Mouse (Mus musculus) liver, embryonic 16.5 days (tissue): ENCODE measurements around the gene Idh3g. TPM values are rescaled to one million over a fixed set of nuclear protein-coding genes. Genes with fewer than 3 reads are reported as not detected.
A peak's percentile ranks its signal among the peaks of the same experiment; 100 is the strongest.

ENCODE experiments used
- ATAC-seq: fragments of 200-750 bp; cut with Nextera tagmentation; 2 replicates; pipeline ENCODE4 v1.8.0; 2017; ENCODE audit warnings: low read depth, mild to moderate bottlenecking, moderate number of reproducible peaks, moderate library complexity
- H3K27ac ChIP-seq: fragments of 300-500 bp; sonication (generic); 2 replicates; pipeline ENCODE4 v1.5.1; 2014; ENCODE audit warnings: mild to moderate bottlenecking, low read length
- H3K27me3 ChIP-seq: fragments of 300-500 bp; sonication (generic); 2 replicates; pipeline ENCODE4 v1.6.1; 2014; ENCODE audit warnings: low read depth, low read length, mixed read lengths; ENCODE audit not compliant: control insufficient read depth, insufficient read depth
- H3K36me3 ChIP-seq: fragments of 300-500 bp; sonication (generic); 2 replicates; pipeline ENCODE4 v1.6.1; 2014; ENCODE audit warnings: mild to moderate bottlenecking; ENCODE audit not compliant: control insufficient read depth, insufficient read depth
- H3K4me1 ChIP-seq: fragments of 300-500 bp; sonication (generic); 2 replicates; pipeline ENCODE4 v1.6.1; 2014; ENCODE audit warnings: low read depth, low read length, mixed read lengths; ENCODE audit not compliant: control insufficient read depth
- H3K4me2 ChIP-seq: fragments of 300-500 bp; sonication (generic); 2 replicates; pipeline ENCODE4 v1.6.1; 2014; ENCODE audit warnings: low read depth, low read length, mixed read lengths
- H3K4me3 ChIP-seq: fragments of 300-500 bp; sonication (generic); 2 replicates; pipeline ENCODE4 v1.5.1; 2014; ENCODE audit warnings: low read depth, mild to moderate bottlenecking, low read length
- H3K9ac ChIP-seq: fragments of 300-500 bp; sonication (generic); 2 replicates; pipeline ENCODE4 v1.6.1; 2014; ENCODE audit warnings: low read depth, low read length
- H3K9me3 ChIP-seq: fragments of 300-500 bp; sonication (generic); replicated peaks from 2 replicates; pipeline ENCODE4 v1.6.1; 2016; ENCODE audit warnings: low read length; ENCODE audit not compliant: control insufficient read depth
- WGBS: fragments of 180-500 bp; shearing (Covaris S2); extraction: QIAGEN DNeasy Blood & Tissue Kit; methylation state at CpG from one replicate; pipeline ENCODE4 v1.1.7; 2014; ENCODE audit not compliant: insufficient replicate concordance; 5-methylcytosine and 5-hydroxymethylcytosine counted together
- polyA plus RNA-seq: library from polyadenylated mRNA; unstranded; fragments of >200 nt; fragmentation: Nextera tagmentation; extraction: Ambion mirVana; gene quantifications from 2 replicates; pipeline ENCODE4 v1.2.1, GENCODE M21; 2015

The Idh3g gene
- polyA plus RNA-seq, 1 experiment from 2014 or later, result 112 TPM

GRCm38 (mm10) chrX:73797511-73797910, 10.8 kb upstream of the Idh3g start:
- H3K4me1 ChIP-seq, result no peaks in the 10 kb centered on the region
- H3K27me3 ChIP-seq, result no peaks in the 10 kb centered on the region; the same call in 1 of the 2 replicates
- H3K27ac ChIP-seq, result no peak overlapping the region
- H3K4me3 ChIP-seq, result no peak overlapping the region
- WGBS, result 61% methylated on average over 2 of the region's 2 CpGs
- no peak for ATAC-seq
- H3K4me2 ChIP-seq, result no peak overlapping the region
- no peaks in the 10 kb centered on the region for H3K9me3 ChIP-seq
- H3K36me3 ChIP-seq, result no peaks in the 10 kb centered on the region
- no peak overlapping the region for H3K9ac ChIP-seq

GRCm38 (mm10) chrX:73793505-73793904, 6.8 kb upstream of the Idh3g start:
- WGBS, result 13% methylated on average over 1 of the region's 1 CpGs
- H3K4me2 ChIP-seq, result no peak overlapping the region
- no peak overlapping the region for H3K27ac ChIP-seq
- H3K9me3 ChIP-seq, result no peaks in the 10 kb centered on the region
- no peaks in the 10 kb centered on the region; the same call in 1 of the 2 replicates for H3K36me3 ChIP-seq
- H3K27me3 ChIP-seq, result no peaks in the 10 kb centered on the region
- H3K4me3 ChIP-seq, result no peak overlapping the region
- ATAC-seq, result no peak
- no peak overlapping the region for H3K9ac ChIP-seq
- H3K4me1 ChIP-seq, result no peaks in the 10 kb centered on the region; the same call in none of the 2 replicates

GRCm38 (mm10) chrX:73793039-73793438, 6.3 kb upstream of the Idh3g start:
- H3K27ac ChIP-seq, result no peak overlapping the region
- no peak overlapping the region for H3K4me3 ChIP-seq
- H3K36me3 ChIP-seq, result no peaks in the 10 kb centered on the region; the same call in 1 of the 2 replicates
- H3K9me3 ChIP-seq, result no peaks in the 10 kb centered on the region
- no peak overlapping the region for H3K4me2 ChIP-seq
- no peak for ATAC-seq
- no peaks in the 10 kb centered on the region for H3K27me3 ChIP-seq
- no peaks in the 10 kb centered on the region; the same call in none of the 2 replicates for H3K4me1 ChIP-seq
- no peak overlapping the region for H3K9ac ChIP-seq

- WGBS, result 72% methylated on average over 1 of the region's 1 CpGs
- no peaks in the 10 kb centered on the region; the same call in 1 of the 2 replicates for H3K36me3 ChIP-seq
- peaks cover 3% of the 10 kb centered on the region for H3K4me1 ChIP-seq
- no peaks in the 10 kb centered on the region for H3K27me3 ChIP-seq
- H3K4me3 ChIP-seq, result peak overlapping the region; percentile 74
- H3K27ac ChIP-seq, result no peak overlapping the region
- H3K4me2 ChIP-seq, result peak overlapping the region; percentile 69
- peak overlapping the region; percentile 80 for H3K9ac ChIP-seq
- no peak for ATAC-seq
- H3K9me3 ChIP-seq, result no peaks in the 10 kb centered on the region
These were observed 1.8 kb upstream of the Idh3g start for GRCm38 (mm10) chrX:73788501-73788900.

GRCm38 (mm10) chrX:73787225-73787558, 495 bp upstream of the Idh3g start:
- Histone ChIP-seq H3K4me2 (peak overlapping the region; percentile 69), H3K27ac (peak overlapping the region; percentile 90), H3K9ac (peak overlapping the region; percentile 80), H3K36me3 (no peaks in the 10 kb centered on the region; the same call in 1 of the 2 replicates), H3K4me1 (peaks cover 3% of the 10 kb centered on the region), H3K4me3 (peak overlapping the region; percentile 74), H3K9me3 (no peaks in the 10 kb centered on the region), H3K27me3 (no peaks in the 10 kb centered on the region)
- peak; percentile 10 for ATAC-seq
- 22% methylated on average over 21 of the region's 22 CpGs for WGBS

- Histone ChIP-seq H3K4me1 (peaks cover 3% of the 10 kb centered on the region), H3K27ac (peak overlapping the region; percentile 90), H3K4me2 (peak overlapping the region; percentile 69)
These were observed 1.0 kb downstream of the Idh3g start for GRCm38 (mm10) chrX:73785666-73786065.

GRCm38 (mm10) chrX:73782227-73782626, 4.5 kb downstream of the Idh3g start:
- Histone ChIP-seq H3K36me3 (peaks cover 14% of the 10 kb centered on the region), H3K4me3 (no peak overlapping the region), H3K4me1 (peaks cover 3% of the 10 kb centered on the region), H3K4me2 (no peak overlapping the region), H3K9ac (no peak overlapping the region), H3K27ac (no peak overlapping the region), H3K27me3 (no peaks in the 10 kb centered on the region), H3K9me3 (no peaks in the 10 kb centered on the region)
- no peak for ATAC-seq
- 76% methylated on average over 3 of the region's 3 CpGs for WGBS

More at GRCm38 (mm10) chrX:73785666-73786065, 1.0 kb downstream of the Idh3g start:
- ATAC-seq, result no peak
- Histone ChIP-seq H3K9ac (peak overlapping the region; percentile 80), H3K4me3 (peak overlapping the region; percentile 74), H3K27me3 (no peaks in the 10 kb centered on the region), H3K9me3 (no peaks in the 10 kb centered on the region), H3K36me3 (peaks cover 1% of the 10 kb centered on the region)

GRCm38 (mm10) chrX:73774802-73775483, 11.8 kb downstream of the Idh3g start:
- Histone ChIP-seq H3K4me2 (no peak overlapping the region), H3K4me3 (no peak overlapping the region), H3K36me3 (peaks cover 8% of the 10 kb centered on the region; the same call in 1 of the 2 replicates), H3K27ac (no peak overlapping the region), H3K9ac (no peak overlapping the region), H3K4me1 (no peaks in the 10 kb centered on the region), H3K9me3 (no peaks in the 10 kb centered on the region), H3K27me3 (peaks cover 2% of the 10 kb centered on the region; the same call in 1 of the 2 replicates)
- 70% methylated on average over 10 of the region's 10 CpGs for WGBS
- no peak for ATAC-seq

GRCm38 (mm10) chrX:73774168-73774760, 12.4 kb downstream of the Idh3g start, which contains the start of gene Srpk3:
Srpk3 (plus strand) TSS chrX:73774405.
- H3K4me2 ChIP-seq, result no peak within 1 kb of the TSS
- 41% methylated on average over 9 of the region's 9 CpGs for WGBS
- H3K9me3 ChIP-seq, result no peaks in the 10 kb centered on the region
- no peak within 1 kb of the TSS for H3K27ac ChIP-seq
- no peak within 1 kb of the TSS for H3K9ac ChIP-seq
- H3K4me3 ChIP-seq, result no peak within 1 kb of the TSS
- no peak for ATAC-seq
- H3K36me3 ChIP-seq, result peaks cover under 1% of the 10 kb centered on the region; the same call in 1 of the 2 replicates
- H3K4me1 ChIP-seq, result no peaks in the 10 kb centered on the region
- H3K27me3 ChIP-seq, result peaks cover 2% of the 10 kb centered on the region; the same call in 1 of the 2 replicates
